Mouse (Mus musculus): ENCODE measurements around the gene Parn. TPM values are rescaled to one million over a fixed set of nuclear protein-coding genes. Genes with fewer than 3 reads are reported as not detected.

Gene Parn
- polyA plus RNA-seq, 1 experiment, result 24.3 TPM

GRCm38 (mm10) chr16:13515524-13515923 lies 152.4 kb downstream of the Parn start:
- TF ChIP-seq CTCF (IDR thresholded peaks at IDR 0.05; ENCODE audit: borderline replicate concordance, extremely low read depth, insufficient read depth, insufficient read length), result no peak
- TF ChIP-seq POLR2A (IDR thresholded peaks at IDR 0.05; ENCODE audit: borderline replicate concordance, extremely low read depth, insufficient read depth, insufficient read length, poor library complexity, severe bottlenecking), result no peak
- no peak for DNase-seq (ENCODE audit: low read depth)

- no peak for TF ChIP-seq CTCF (IDR thresholded peaks at IDR 0.05; ENCODE audit: borderline replicate concordance, extremely low read depth, insufficient read depth, insufficient read length)
- no peak for TF ChIP-seq POLR2A (IDR thresholded peaks at IDR 0.05; ENCODE audit: borderline replicate concordance, extremely low read depth, insufficient read depth, insufficient read length, poor library complexity, severe bottlenecking)
- no peak for DNase-seq (ENCODE audit: low read depth)
Measured at GRCm38 (mm10) chr16:13505055-13505454, 162.9 kb downstream of the Parn start.

GRCm38 (mm10) chr16:13504476-13504875 lies 163.5 kb downstream of the Parn start:
- DNase-seq (ENCODE audit: low read depth), result no peak
- TF ChIP-seq CTCF (IDR thresholded peaks at IDR 0.05; ENCODE audit: borderline replicate concordance, extremely low read depth, insufficient read depth, insufficient read length) (no peak), POLR2A (IDR thresholded peaks at IDR 0.05; ENCODE audit: borderline replicate concordance, extremely low read depth, insufficient read depth, insufficient read length, poor library complexity, severe bottlenecking) (no peak)

- DNase-seq (ENCODE audit: low read depth), result no peak
Measured at GRCm38 (mm10) chr16:13498923-13499322, 169.0 kb downstream of the Parn start.

GRCm38 (mm10) chr16:13493981-13494380 lies 174.0 kb downstream of the Parn start:
- DNase-seq (ENCODE audit: low read depth), result no peak
- TF ChIP-seq POLR2A (IDR thresholded peaks at IDR 0.05; ENCODE audit: borderline replicate concordance, extremely low read depth, insufficient read depth, insufficient read length, poor library complexity, severe bottlenecking) (no peak), CTCF (IDR thresholded peaks at IDR 0.05; ENCODE audit: borderline replicate concordance, extremely low read depth, insufficient read depth, insufficient read length) (no peak)

More at GRCm38 (mm10) chr16:13498923-13499322, 169.0 kb downstream of the Parn start:
- TF ChIP-seq CTCF (IDR thresholded peaks at IDR 0.05; ENCODE audit: borderline replicate concordance, extremely low read depth, insufficient read depth, insufficient read length), result no peak
- TF ChIP-seq POLR2A (IDR thresholded peaks at IDR 0.05; ENCODE audit: borderline replicate concordance, extremely low read depth, insufficient read depth, insufficient read length, poor library complexity, severe bottlenecking), result no peak

DNA sequence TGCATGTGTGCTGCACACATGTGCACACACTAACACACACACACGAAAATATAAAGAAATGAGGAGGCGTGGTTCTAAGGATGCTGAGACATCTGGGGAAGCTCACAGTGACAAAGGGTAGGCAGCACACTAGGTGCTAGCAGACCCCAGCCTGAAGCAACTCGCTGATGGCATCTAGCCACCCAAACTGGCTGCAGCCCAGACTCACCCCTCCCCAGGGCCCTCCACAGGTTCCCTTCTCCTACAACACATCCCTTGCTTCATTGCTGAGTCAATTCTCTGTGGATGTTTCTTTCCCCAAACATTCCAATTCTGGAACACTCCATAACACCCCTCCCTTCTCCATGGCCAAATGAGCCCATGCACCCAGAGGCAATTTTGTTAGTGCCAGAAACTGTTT lies 175.0 kb downstream of the Parn start:
- TF ChIP-seq CTCF (IDR thresholded peaks at IDR 0.05; ENCODE audit: borderline replicate concordance, extremely low read depth, insufficient read depth, insufficient read length) (no peak), POLR2A (IDR thresholded peaks at IDR 0.05; ENCODE audit: borderline replicate concordance, extremely low read depth, insufficient read depth, insufficient read length, poor library complexity, severe bottlenecking) (no peak)
- no peak for DNase-seq (ENCODE audit: low read depth)

- DNase-seq (ENCODE audit: low read depth), result peak; percentile 26
- no peak for TF ChIP-seq CTCF (IDR thresholded peaks at IDR 0.05; ENCODE audit: borderline replicate concordance, extremely low read depth, insufficient read depth, insufficient read length)
- TF ChIP-seq POLR2A (IDR thresholded peaks at IDR 0.05; ENCODE audit: borderline replicate concordance, extremely low read depth, insufficient read depth, insufficient read length, poor library complexity, severe bottlenecking), result no peak
Measured at GRCm38 (mm10) chr16:13491776-13492175, 176.2 kb downstream of the Parn start.

Other genes starting within 250 kb of the Parn start
- gene Bfar, start 3.7 kb upstream of the Parn start, polyA plus RNA-seq (2012; rRNA removed), result 40.1 and 41.5 TPM in 2 replicates
- 5.4 TPM in 2 replicates for gene 3110001I22Rik, start 3.8 kb upstream of the Parn start, polyA plus RNA-seq (2012; rRNA removed)
- 0.29 and 0.34 TPM in 2 replicates for gene Pla2g10, start 62.8 kb upstream of the Parn start, polyA plus RNA-seq (2012; rRNA removed)
- gene Rrn3, start 112.5 kb upstream of the Parn start, polyA plus RNA-seq (2012; rRNA removed), result 32.2 and 49.1 TPM in 2 replicates
- gene Ntan1, start 150.7 kb upstream of the Parn start, polyA plus RNA-seq (2012; rRNA removed), result 136 and 159 TPM in 2 replicates
- 45.8 and 57.9 TPM in 2 replicates for gene Pdxdc1, start 235.0 kb upstream of the Parn start, polyA plus RNA-seq (2012; rRNA removed)
- 9.6 and 12.6 TPM in 2 replicates for gene Mpv17l, start 235.0 kb upstream of the Parn start, polyA plus RNA-seq (2012; rRNA removed)